Mouse (Mus musculus): ENCODE results near the gene Usp10.

- TF ChIP-seq POLR2A (IDR thresholded peaks at IDR 0.05; ENCODE audit: borderline replicate concordance, control insufficient read depth, low read depth, low read length) (no peak), CTCF (IDR thresholded peaks at IDR 0.05; ENCODE audit: control insufficient read depth, insufficient read depth, low read length) (no peak)
Measured at GRCm38 (mm10) chr8:119935541-119935940, 25.4 kb downstream of the Usp10 start.
